Mouse (Mus musculus) CH12.LX (cell line): ENCODE results near the gene Ankrd34b. TPM values are rescaled to one million over a fixed set of nuclear protein-coding genes. Genes with fewer than 3 reads are reported as not detected.

Source experiments
- DNase-seq: peaks from one replicate; pipeline ENCODE4 v3.0.0-alpha.2; 2013; ENCODE audit errors: extremely low read depth
- H3K27ac ChIP-seq: 2 replicates; pipeline ENCODE4 v1.5.1; 2012; ENCODE audit warnings: low read depth, mild to moderate bottlenecking, control low read depth, moderate library complexity; ENCODE audit not compliant: insufficient read depth
- H3K27me3 ChIP-seq: replicated peaks from 2 replicates; pipeline ENCODE3; 2012; ENCODE audit warnings: inconsistent platforms
- H3K36me3 ChIP-seq, 2 experiments: replicated peaks in 1 of 2; 2 replicates each; pipeline versions ENCODE3 to v1.6.1; 2012; ENCODE audit warnings: inconsistent platforms in 1 of 2, low read length in 1 of 2, mild to moderate bottlenecking in 1 of 2, mixed read lengths in 1 of 2, moderate library complexity in 1 of 2; ENCODE audit not compliant: control insufficient read depth in 1 of 2, insufficient read depth in 1 of 2
- H3K4me1 ChIP-seq, 2 experiments: 2 replicates each; pipeline ENCODE4 v1.6.1; 2012; ENCODE audit warnings: inconsistent platforms in 1 of 2, moderate library complexity in 1 of 2; ENCODE audit not compliant: insufficient read depth in 2 of 2, control insufficient read depth in 1 of 2
- H3K4me2 ChIP-seq: 2 replicates; pipeline ENCODE4 v1.6.1; 2012; ENCODE audit warnings: low read depth, mild to moderate bottlenecking, control low read depth; ENCODE audit not compliant: poor library complexity, insufficient read depth, severe bottlenecking
- H3K4me3 ChIP-seq, 3 experiments: fragments of 150-350 bp in 1 of 3; sonication (generic) in 1 of 3; replicated peaks in 1 of 3; 2 replicates each; pipeline versions ENCODE3 to v1.5.1; 2011 to 2012; ENCODE audit warnings: low read depth in 2 of 3, low read length in 2 of 3, mild to moderate bottlenecking in 2 of 3, moderate library complexity in 2 of 3, control low read depth in 1 of 3, improper control_type of control experiment in 1 of 3, inconsistent platforms in 1 of 3, mixed read lengths in 1 of 3; ENCODE audit not compliant: poor library complexity in 1 of 3
- H3K79me2 ChIP-seq: replicated peaks from 2 replicates; pipeline ENCODE4 v1.6.1; 2012; ENCODE audit warnings: mild to moderate bottlenecking, moderate library complexity; ENCODE audit not compliant: control insufficient read depth, poor library complexity, insufficient read depth, severe bottlenecking; ENCODE audit errors: extremely low read depth
- H3K9ac ChIP-seq: 2 replicates; pipeline ENCODE4 v1.6.1; 2012; ENCODE audit warnings: low read depth, mild to moderate bottlenecking, control low read depth, moderate library complexity; ENCODE audit not compliant: insufficient read depth
- H3K9me3 ChIP-seq: replicated peaks from 2 replicates; pipeline ENCODE3; 2012; ENCODE audit warnings: low read length, inconsistent platforms, mixed read lengths
- BHLHE40 ChIP-seq: IDR thresholded peaks from 2 replicates; pipeline ENCODE4 v1.6.1; 2011; ENCODE audit warnings: mild to moderate bottlenecking, low read depth, low read length, improper control_type of control experiment
- CHD1 ChIP-seq: IDR thresholded peaks from 2 replicates; pipeline ENCODE4 v1.6.1; 2012; ENCODE audit warnings: low read depth, low read length, improper control_type of control experiment, inconsistent platforms
- CHD2 ChIP-seq: IDR thresholded peaks from 2 replicates; pipeline ENCODE4 v1.6.1; 2011; ENCODE audit warnings: low read length, improper control_type of control experiment
- EP300 ChIP-seq: IDR thresholded peaks from 2 replicates; pipeline ENCODE4 v1.6.1; 2011; ENCODE audit warnings: low read length, improper control_type of control experiment
- GABPA ChIP-seq: IDR thresholded peaks from 2 replicates; pipeline ENCODE4 v1.6.1; 2012; ENCODE audit warnings: low read depth, low read length, improper control_type of control experiment, inconsistent platforms; ENCODE audit not compliant: insufficient replicate concordance
- HCFC1 ChIP-seq: IDR thresholded peaks from 2 replicates; pipeline ENCODE4 v1.6.1; 2012; ENCODE audit warnings: low read depth, mild to moderate bottlenecking, inconsistent platforms, low read length, improper control_type of control experiment
- JUND ChIP-seq: conservative IDR thresholded peaks from 2 replicates; pipeline ENCODE4 v1.6.1; 2011; ENCODE audit warnings: low read depth, low read length, improper control_type of control experiment
- KAT2A ChIP-seq: IDR thresholded peaks from 2 replicates; pipeline ENCODE4 v1.6.1; 2012; ENCODE audit warnings: low read length, improper control_type of control experiment, inconsistent platforms; ENCODE audit not compliant: insufficient replicate concordance
- MAX ChIP-seq: IDR thresholded peaks from 2 replicates; pipeline ENCODE4 v1.6.1; 2011; ENCODE audit warnings: low read length, improper control_type of control experiment
- MAZ ChIP-seq: IDR thresholded peaks from 2 replicates; pipeline ENCODE4 v1.6.1; 2012; ENCODE audit warnings: low read depth, mild to moderate bottlenecking, inconsistent platforms, low read length, improper control_type of control experiment, moderate library complexity
- NELFE ChIP-seq: IDR thresholded peaks from 2 replicates; pipeline ENCODE4 v1.6.1; 2011; ENCODE audit warnings: low read depth, low read length, improper control_type of control experiment
- RCOR1 ChIP-seq: conservative IDR thresholded peaks from 2 replicates; pipeline ENCODE4 v1.6.1; 2012; ENCODE audit warnings: low read depth, mild to moderate bottlenecking, inconsistent platforms, low read length, improper control_type of control experiment
- TCF12 ChIP-seq: IDR thresholded peaks from 2 replicates; pipeline ENCODE4 v1.6.1; 2014; ENCODE audit warnings: low read depth, mild to moderate bottlenecking, inconsistent platforms, low read length, improper control_type of control experiment
- USF1 ChIP-seq: IDR thresholded peaks from 2 replicates; pipeline ENCODE4 v1.6.1; 2014; ENCODE audit warnings: low read depth, mild to moderate bottlenecking, inconsistent platforms, low read length, improper control_type of control experiment
- USF2 ChIP-seq: conservative IDR thresholded peaks from 2 replicates; pipeline ENCODE4 v1.6.1; 2011; ENCODE audit warnings: low read depth, low read length, improper control_type of control experiment
- ZC3H11A ChIP-seq: IDR thresholded peaks from 2 replicates; pipeline ENCODE4 v1.6.1; 2012; ENCODE audit warnings: low read depth, mild to moderate bottlenecking, inconsistent platforms, low read length, improper control_type of control experiment
- ZNF384 ChIP-seq: IDR thresholded peaks from 2 replicates; pipeline ENCODE4 v1.6.1; 2012; ENCODE audit warnings: low read depth, low read length, improper control_type of control experiment, inconsistent platforms
- dilution Hi-C: fragments of 300-500 bp; cut with MboI; formaldehyde crosslinking; loops from 2 replicates; pipeline ENCODE4 v1.14.3; 2020; ENCODE audit warnings: low sequenced_read_pairs; ENCODE audit not compliant: extremely low pct_unique_long_range_greater_than_20kb, extremely low pct_ligation_motif_present
- in situ Hi-C: fragments of 300-500 bp; cut with MboI; formaldehyde crosslinking; loops from 3 replicates; pipeline ENCODE4 v1.14.3; 2019; ENCODE audit warnings: low sequenced_read_pairs, low pct_ligation_motif_present, low pct_unique_long_range_greater_than_20kb, mixed read lengths
- polyA plus RNA-seq: library from polyadenylated mRNA; unstranded; fragments of >175 nt; gene quantifications from 2 replicates; pipeline ENCODE4 v1.2.1, GENCODE M21; 2012; ENCODE audit warnings: low read depth; ENCODE audit not compliant: insufficient read length
- total RNA-seq, 2 experiments: library from RNA; depleted of rRNA; stranded (reverse); fragments of 300-350 nt in 1 of 2; fragments of >200 nt in 1 of 2; gene quantifications; 2 replicates each; pipeline ENCODE4 v1.2.3; 2012 to 2014

The Ankrd34b gene
- total and polyA plus RNA-seq, 3 experiments: not detected

DNA sequence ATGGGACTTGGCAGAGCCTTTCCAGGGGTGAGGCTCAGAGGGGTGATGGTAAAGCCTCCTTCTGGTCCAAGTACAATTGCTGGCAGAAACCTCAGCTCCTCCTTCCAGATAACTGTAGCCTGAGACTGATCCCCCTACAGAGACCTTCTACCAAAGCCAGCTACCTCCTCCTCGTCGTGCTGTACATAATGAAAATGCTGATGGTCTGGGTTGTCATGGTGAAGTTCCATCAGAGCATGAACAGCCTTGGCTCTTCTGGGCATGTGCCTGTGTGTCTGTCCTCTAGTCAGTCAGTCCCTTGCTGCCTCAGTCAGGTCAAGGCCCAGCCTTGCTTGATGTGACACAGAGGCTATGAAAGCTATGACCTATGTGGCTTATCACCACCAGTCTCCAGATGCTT, 15.2 kb upstream of the Ankrd34b start:
- no peak overlapping the region for H3K27ac ChIP-seq
- H3K4me3 ChIP-seq: no peak overlapping the region
- dilution Hi-C loops: no loop called here
- H3K27me3 ChIP-seq: no peaks in the 10 kb centered on the region
- no peak for TF ChIP-seq RCOR1
- TF ChIP-seq TCF12: no peak
- TF ChIP-seq GABPA: no peak
- no peak for TF ChIP-seq USF2
- TF ChIP-seq, all 38 proteins: peak for 0
- H3K9me3 ChIP-seq: no peaks in the 10 kb centered on the region
- H3K4me2 ChIP-seq: no peak overlapping the region
- in situ Hi-C loops: no loop called here
- no peaks in the 10 kb centered on the region for H3K4me1 ChIP-seq
- no peaks in the 10 kb centered on the region for H3K36me3 ChIP-seq
- no peak for DNase-seq
- H3K79me2 ChIP-seq: no peaks in the 10 kb centered on the region
- H3K9ac ChIP-seq: no peak overlapping the region

DNA sequence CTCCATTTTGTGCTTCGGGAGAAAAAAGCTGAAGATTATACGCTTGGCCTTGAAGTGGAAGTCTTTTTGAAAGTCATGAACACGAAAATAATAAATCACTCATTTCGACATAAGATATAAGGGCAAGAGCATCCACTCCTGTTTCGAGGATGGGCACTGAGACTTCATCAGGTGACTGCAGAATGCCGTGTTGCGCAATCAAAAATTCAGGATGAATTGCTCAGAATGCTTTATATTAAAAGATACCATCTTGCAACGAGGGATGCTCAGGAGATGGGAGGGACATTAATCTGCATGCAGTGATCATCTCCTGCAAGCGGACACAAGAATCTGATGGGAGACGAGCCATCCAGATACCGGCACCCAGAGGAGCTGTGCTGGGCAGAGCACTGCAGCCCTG, 6.1 kb upstream of the Ankrd34b start:
- in situ Hi-C loops: no loop called here
- no peak overlapping the region for H3K4me2 ChIP-seq
- no peaks in the 10 kb centered on the region for H3K79me2 ChIP-seq
- TF ChIP-seq ZNF384 (no peak), CHD1 (no peak), USF1 (no peak), NELFE (no peak), BHLHE40 (no peak), GABPA (no peak), HCFC1 (no peak), EP300 (no peak), ZC3H11A (no peak), MAX (no peak), MAZ (no peak), JUND (no peak), KAT2A (no peak), CHD2 (no peak)
- TF ChIP-seq, all 38 proteins: peak for 0
- H3K9me3 ChIP-seq: no peaks in the 10 kb centered on the region
- no peaks in the 10 kb centered on the region for H3K4me1 ChIP-seq
- no peak overlapping the region for H3K9ac ChIP-seq
- H3K4me3 ChIP-seq: no peak overlapping the region
- no peaks in the 10 kb centered on the region for H3K27me3 ChIP-seq
- no peak for DNase-seq
- dilution Hi-C loops: no loop called here
- no peak overlapping the region for H3K27ac ChIP-seq
- H3K36me3 ChIP-seq: no peaks in the 10 kb centered on the region
